Mouse (Mus musculus) kidney, adult 11 months (tissue): Measurements from ENCODE around the gene Myef2.
A peak's percentile ranks its signal among the peaks of the same experiment; 100 is the strongest.
"Not testable (repeated sequence)": the region's sequence is repeated elsewhere in the genome, so short reads cannot be mapped to it uniquely, and the experiment has no call there.

Experiments used
- DNase-seq: peaks from one replicate; pipeline ENCODE4 v3.0.0; 2022

Myef2 gene

DNA sequence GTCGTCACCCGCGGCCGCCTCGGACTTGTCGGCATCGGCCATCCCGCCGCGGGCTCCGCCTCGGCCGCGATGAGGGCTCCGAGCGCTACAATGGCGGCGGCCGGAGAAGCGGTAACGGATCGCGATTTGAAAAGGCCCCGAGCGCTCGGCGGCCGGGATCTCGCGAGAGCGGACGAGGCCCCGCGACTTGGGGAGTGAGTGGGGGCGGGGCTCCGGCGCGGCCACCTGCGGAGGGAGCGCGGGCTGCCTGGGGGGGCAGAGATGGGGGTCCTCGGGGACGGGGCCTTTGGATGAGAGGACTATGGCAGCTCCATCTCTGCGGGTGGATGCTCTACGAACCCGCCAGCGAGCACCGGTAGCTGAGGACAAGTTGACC, at the start of gene Myef2:
TSS of gene Myef2 (minus strand) at position 185 of the 376 bp plus-strand sequence.
- peak; percentile 41 for DNase-seq

DNA sequence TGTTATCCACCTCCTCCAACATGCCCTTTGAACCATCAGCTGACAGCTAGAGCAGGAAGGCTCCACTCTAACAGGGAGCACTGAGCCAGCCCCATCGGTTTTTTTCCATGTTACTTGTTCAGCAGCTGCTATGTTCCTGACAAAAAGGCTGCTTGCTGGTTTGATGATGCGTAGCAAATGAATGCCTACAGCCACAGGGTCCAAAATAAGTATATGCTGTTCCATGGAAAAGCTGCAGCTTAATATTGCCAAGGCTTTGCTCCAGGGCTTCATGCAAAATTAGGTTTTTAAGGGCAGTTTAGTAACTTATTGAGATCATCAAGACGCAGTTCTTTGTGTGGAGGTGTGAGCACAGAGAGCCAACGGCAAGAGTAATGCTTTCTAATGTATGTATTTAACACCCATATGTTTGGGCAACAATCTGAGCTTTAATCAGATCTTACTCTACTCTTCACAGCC, 38.6 kb upstream of the Myef2 start:
- DNase-seq: peak; percentile 61

DNA sequence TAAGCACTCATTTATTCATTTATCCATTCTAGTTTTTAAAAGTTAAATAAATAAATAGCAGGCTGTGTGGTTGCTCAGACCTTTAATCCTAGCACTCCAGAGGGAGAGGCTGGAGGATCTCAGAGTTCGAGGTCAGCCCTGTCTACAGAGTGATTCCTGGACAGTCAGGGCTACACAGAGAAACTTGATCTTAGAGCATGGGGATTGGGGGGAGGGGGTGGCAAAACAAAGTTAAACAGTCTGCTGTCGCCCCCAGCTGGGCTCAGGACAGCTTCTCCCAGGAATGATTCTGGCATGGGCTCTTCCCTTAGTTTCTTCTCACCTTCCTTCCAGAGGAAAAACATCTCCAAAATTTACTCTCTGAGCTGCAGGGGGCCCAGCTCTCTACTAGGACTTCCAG, 32.0 kb upstream of the Myef2 start:
- DNase-seq: no peak

DNA sequence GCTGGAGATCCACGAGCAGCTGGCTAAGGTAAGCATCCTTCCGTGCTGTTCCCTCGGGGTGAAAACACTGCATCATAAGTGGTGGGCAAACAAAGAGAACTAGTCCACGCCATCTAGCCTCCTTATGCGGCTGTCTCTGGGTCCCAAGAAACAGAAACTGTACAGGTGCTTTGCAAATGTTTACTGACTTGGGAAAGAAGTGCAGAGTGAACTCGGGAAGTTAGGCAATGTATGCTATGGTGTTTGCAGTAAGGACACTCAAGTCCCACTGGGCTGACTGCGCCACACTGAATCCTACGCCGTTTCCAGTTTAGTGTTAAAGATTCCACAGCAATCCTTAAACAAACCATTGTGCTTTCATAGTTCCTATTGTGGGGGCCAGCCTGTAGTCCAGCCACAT, 30.8 kb upstream of the Myef2 start:
- DNase-seq: no peak

DNA sequence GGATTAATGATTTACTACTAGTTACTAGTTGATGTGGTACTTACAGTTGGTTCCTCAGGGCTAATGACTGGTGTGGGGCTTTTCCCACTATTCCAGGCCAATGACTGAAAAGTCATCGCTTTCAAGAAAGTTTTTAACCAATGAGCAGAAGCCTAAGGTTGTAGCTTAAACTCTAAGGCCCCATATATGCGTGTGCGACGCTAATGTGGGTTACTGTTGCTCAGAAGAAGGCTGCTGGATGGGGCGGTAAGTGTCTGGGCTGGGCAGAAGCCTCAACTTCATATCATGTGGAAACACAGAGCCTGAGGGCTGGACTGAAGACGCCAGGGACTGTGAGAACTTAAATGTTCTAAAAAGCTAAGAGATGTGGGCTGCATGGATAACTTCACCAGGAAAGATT, 28.9 kb upstream of the Myef2 start, which contains the start of gene Slc12a1:
TSS of gene Slc12a1 (plus strand) at position 118 of the 400 bp plus-strand sequence.
- DNase-seq: peak; percentile 59

DNA sequence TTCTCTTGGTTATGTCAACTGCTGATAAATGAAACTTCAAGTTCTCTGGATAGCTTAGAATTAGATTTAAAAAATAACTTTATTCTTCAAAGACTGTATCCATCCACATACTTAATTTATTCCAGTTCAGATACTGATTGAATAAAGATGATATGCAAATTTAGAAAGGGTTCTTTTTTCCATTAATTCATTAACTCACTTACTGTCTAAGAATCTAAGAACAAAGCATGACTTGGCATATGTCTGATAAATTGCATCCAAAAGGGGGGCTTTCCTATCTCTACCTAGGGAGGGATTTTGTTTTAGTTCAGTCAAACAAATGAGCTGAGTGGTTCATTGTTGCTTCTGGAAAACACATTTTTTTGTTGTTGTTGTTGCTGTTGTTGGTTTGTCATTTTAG, 18.9 kb upstream of the Myef2 start:
- no peak for DNase-seq

DNA sequence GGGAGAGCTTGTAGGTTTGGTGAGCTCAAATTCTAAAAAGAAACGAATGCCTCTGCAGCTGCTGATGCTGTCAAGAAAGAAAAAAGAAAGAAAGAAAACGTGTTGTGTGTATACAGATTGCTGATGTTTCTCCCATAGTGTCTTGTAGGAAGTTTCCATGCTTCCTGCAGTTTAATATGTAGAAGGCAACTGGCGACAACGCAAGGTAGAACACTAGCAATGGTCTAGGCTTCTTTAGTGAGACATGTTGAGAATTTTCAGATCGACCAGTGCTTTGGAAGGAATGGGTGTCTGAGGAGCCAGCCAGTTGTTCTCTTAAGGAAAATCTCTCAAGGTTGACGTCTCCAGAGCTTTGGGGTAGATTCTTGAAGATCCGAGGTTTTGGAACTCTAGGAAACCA, 13.4 kb upstream of the Myef2 start:
- no peak for DNase-seq

DNA sequence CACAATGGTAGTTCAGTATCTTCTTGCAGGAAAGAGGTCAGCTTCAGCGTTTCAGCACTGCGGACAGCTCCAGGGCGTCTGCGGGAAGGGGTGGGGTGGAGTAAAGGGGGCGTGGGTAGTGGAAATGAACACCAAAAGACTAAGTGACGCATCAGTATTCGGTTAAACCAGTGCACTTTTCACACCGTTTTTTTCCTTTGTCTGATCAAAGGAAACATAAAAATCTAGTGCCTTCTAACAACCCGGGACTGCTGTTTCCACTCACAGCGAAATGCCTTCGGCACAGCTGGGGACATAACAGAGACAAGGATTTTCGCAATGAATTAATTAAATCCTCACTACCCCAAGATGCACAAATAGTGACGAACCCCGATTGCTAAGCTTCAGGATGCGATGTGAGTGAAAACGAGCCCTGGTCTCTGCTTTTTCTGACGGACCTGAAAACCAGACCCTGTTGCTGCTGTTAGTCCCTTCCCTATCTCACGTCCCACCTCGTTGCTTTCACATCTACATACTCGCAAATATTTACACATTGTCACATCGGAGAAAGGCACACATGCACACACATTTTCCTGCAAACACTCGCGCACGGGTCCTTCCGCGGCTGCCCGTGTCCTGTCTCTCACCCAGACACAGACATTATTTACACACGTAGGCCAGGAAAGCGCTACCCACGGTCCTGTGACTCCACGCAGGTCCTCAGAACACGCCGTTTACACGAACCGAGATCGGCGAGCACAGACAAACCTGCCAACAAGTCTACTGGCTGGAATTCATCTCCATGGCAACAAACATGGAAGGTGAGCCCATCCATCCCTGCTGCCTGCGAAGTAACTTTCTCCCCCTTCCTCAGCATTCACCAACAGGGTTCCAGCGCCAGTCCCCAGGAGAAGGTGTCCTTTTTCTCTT, 12.7 kb upstream of the Myef2 start, which contains the start of gene Ctxn2:
TSS of gene Ctxn2 (plus strand) at position 790 of the 909 bp plus-strand sequence.
- DNase-seq: peak; percentile 31

DNA sequence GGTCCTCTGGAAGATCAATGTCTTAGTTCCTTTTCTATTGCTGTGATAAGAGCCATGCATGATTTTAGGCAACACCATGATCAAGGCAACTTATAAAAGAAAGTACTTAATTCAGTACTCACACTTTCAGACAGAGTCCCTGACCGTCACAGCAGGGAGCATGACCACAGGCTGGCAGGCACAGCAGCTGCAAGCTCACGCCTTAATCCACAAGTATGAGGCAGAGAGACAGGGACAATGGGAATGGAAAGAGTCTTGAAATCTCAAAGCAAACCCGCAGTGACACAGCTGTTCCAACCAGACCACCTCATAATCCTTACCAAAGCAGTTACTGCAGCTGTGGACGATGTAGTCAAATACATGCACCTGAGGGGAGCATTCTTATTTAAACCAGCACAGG, 10.7 kb upstream of the Myef2 start:
- DNase-seq: no peak

DNA sequence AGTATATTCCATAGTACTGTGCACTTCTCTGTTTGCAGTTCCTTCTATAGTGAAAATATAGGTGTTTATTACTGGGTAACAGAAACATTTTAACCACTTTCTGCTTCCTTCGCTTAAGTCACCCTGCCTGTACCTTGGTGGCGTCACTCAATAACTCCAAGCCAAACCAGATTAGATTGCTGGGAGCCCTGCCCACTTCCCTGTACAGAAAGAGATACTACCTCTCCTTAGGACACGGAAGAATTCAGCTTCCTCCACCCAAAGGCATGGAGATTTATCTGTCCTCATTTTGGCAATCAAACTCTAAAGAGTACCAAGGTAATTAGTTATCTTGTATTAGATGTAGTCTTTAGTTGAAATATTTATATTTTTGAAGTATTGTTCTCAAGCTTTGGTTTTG, 3.3 kb upstream of the Myef2 start:
- DNase-seq: no peak

DNA sequence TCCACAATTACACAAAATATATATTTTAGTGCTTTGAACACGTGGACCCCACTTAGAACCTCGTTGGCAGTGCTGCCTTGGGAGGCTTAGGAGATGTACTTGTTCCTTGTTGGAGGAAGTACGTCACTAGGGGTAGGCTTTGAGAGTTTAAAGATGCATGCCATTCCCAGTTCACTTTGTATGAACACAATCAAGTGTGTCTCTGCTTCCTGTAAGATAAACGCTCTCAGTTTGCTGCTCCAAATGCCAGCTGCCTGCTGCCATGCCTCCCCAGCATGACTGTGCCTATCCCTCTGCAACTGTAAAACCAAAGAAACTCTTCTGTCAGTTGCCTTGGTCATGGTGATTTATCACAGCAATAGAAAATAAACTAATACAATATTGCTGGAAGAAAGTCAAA, 2.4 kb upstream of the Myef2 start:
- DNase-seq: no peak

DNA sequence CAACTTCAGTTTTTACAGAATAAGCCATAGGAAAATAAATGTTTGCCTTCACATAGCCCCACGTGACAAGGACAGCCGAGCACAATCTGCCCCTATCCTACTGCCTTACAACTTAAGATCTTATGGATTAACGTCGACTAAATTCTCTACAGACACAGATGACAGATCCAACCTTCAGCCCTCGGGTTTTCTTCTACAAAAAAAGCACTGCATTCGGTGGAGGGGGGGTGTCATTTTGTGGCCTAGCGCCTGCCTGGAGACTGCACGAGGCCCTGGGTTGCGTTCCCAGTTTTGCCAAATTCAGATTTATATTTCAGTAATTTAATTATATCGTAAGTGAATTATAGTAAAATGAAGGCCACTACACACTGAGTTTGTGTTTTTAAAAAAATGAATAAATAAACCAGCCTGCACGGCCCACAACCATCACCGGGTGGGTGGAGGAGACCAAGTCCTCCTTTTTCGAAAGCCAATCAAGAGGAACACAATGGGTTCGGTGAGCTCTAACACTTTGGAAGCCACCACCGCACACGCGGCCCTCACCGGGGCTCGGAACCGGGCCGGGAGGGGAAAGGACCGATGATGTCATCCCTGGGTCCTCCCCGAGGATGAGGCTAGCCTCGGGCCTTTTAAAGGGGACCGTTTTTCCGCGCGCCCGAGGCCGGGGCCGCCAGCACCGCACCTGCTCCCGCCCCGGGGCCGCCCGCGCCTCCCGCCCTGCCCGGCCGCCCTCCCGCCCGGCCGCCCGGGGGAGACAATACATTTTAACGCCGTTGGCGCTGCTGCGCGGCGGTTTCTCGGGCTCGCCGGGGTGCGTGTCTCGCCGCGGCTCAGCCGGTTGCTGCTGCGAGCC, 611 bp downstream of the Myef2 start:
- peak; percentile 29 for DNase-seq

DNA sequence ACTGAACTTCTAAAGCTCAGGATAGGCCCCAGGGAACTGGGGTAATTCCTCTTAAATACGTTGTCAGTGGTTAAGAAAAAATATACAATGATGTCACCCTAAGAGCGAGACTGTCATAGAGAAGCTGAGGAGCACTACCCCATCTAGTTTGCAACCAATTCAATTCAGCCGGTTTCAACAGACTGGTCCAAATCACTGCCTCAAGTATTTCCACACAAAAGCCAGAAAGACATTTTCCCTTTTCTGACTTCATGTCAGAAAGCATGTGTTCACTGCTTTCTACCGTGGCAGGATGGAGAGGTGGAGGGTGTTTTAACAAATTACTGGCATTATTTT, 1.2 kb downstream of the Myef2 start:
- no peak for DNase-seq

DNA sequence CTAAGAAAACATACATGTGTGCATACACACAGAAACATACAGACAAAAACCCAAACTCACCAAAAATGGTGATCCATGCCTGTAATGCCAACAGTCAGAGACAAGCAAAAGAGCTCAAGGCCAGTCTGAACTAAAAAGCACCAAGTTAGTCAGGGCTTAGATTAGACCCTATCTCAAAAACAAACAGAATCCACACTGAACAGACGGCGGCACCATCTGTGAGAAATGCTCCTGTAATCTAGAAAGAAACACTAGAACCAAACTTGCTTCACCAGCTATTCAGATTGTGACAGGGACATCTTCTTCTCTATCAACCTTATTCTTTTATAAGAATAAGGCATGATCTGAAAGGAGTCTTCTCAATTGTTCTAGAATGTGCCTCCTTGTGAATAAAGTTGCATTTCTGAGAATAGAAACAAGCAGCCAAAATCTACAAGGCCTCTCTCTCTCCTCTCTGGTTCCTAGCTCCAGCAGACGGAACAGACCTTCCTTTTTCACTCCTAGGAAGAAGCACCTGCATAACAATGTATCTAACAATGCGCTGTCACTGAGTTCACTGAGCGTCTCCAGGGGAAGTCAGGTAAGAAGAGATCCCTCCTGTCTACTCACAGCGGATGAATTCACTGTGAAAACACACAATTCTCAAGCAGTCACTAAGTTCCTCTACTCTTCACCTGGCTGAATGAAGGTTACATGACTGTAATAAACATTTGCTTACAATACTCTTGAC, 3.9 kb downstream of the Myef2 start:
- DNase-seq: no peak

DNA sequence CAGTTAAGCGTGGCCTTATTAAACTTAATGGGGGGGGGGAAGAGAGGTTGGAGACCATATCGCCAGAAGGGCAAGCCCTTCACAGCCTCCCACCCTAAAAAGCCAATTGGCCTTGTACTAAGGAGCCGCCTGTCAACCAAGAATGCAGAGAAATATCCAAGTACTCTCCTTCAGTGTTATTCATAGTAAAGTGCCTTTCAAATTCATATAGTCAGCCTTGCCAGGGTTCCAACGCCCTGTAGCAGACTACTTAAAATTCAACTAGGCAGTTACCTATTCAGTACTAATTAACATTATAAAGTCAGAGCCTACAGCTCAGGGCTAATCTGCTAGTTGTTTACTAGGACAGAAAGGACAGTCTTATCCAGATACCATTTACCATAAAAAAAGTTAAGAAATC, 16.9 kb downstream of the Myef2 start:
- peak; percentile 23 for DNase-seq

DNA sequence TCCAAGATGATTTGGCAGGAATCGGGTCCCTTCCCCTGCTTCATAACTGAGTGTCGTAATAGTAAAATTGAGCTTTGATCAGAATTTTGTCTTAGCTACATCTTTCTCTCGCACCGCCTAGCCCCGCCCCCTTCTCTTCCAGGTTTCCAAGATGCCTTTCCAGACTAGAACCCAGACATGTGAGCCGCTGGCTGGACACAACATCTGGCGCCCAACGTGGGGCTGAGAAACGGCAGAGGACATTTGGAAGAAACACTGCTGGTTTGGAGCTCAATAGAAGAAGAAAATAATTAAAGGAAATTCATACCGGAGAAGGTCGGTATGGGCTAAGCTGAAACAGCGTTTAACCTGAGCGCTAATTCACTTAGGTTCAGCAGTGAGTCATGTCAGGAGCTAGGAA, 19.0 kb downstream of the Myef2 start:
- not testable (repeated sequence) for DNase-seq

DNA sequence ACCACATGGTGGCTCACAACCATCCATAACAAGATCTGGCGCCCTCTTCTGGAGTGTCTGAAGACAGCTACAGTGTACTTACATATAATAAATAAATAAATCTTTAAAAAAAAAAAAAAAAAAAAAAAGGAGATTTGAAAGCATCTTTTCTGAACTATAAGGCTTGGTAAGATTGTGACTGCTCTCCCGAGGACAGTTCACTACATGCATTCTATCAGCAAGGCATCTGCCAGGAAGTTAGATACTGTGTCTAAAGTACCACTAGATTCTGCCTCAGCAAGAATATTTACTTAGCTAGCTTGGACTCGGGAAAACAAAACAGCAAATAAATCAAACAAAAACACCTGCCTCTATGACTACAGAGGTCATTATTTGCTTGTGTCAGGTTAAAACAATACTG, 31.3 kb downstream of the Myef2 start:
- not testable (repeated sequence) for DNase-seq

DNA sequence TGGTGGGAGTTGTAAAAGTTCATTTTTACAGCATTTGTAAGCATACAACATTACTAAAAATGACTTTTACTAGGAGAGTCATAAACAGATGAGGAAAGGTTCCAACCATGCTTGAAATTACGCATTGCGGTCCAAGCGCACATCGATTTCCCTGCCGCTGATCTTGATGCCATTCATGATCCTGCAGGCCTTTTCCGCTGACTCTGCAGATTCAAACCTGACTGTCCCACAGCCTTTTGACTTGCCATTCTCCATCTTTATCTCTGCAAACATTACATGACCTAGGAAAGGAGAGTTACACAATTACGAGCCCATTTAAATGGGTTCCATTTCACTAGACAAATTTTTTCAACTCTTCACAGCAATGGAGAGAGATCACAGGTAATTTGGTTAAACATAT, 34.7 kb downstream of the Myef2 start:
- no peak for DNase-seq

DNA sequence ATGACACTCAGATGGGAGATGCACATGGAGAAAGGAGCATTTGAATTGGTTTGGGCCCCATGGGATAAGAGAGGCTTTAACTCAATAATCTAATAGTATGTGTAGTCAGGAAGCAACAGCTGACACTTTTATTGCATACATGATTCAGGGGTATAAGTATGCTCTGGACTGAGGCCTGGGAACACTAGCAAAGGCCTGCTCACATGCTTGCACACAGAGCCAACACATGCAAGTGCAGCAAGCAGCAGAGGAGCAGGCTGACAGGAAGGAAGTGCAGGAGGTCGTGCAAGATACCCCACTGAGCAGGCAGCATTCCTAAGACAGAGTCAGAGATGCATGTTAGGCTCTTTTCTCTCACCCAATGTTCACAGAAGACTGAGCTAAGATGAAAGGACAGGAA, 39.6 kb downstream of the Myef2 start:
- DNase-seq: no peak

DNA sequence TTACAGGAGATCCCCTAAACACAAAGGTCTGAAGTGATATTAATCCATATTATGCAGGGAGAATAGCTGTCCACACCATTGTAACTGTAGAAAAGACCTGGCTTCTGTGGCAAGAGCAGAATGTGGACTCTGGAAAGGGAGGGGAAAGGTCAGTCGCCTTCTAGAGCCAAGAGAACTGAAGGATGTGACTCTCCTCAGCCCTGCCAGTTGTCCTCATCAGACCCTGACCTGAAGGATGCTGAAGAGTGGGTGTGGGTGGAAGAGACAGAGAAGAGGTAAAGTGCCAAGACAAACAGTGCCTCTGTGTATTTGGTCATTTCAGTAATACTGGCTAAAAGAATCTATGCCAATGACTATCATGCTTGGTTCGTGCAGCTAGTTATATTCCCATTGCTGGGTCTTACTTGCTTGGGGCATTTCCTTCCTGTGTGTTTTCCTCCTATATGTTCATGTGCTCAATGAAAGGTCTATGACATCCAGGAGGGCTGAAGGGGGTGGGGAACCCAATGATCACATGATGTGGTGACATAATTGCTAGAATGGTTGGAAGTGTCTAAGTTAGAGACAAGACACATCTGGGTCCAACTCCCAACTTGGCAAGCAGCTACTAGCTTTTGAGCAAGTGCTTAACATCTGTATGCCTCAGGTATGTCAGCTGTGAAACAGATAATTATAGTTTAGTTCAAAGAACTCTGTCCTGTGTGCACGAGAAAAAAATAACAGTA, 50.2 kb downstream of the Myef2 start:
- DNase-seq: peak; percentile 31

DNA sequence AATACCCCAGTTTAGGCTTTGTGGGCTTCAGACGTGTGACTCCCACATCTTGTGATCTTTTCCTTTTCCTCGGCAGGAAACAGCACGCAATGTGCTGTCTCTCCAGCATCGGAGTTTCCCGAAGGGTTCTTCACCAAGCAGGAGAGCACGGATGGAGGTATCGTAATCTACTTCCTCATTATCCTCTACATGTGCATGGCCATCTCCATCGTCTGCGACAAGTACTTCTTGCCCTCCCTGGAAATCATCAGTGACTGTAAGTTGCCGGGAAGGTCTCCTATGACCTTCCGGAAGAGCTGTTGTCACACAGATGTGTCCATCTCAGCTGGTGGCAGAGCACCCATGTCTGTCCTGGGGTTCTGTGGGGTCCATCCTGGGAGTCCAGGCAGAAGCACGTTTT, 54.8 kb downstream of the Myef2 start:
- DNase-seq: no peak

DNA sequence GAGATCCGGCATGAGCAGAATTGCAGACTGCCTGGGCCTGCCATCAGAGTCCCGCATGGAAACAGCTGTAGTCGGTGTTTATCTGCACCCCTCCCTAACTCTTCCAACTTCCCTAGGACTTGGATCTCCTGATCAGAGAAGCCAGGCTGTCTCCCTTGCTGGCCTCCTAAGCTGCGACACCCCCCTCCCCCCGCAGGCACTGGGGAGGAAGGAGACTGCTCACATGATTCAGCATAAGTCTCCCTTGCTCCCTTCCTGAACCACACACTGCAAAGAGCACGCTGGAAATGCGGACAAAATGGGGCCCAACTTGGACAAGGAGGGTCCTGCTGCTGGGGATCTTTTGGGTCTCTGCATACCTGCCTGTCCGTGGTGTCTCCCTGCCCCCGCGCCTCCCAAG, 55.6 kb downstream of the Myef2 start, which contains the start of gene Slc24a5:
TSS of gene Slc24a5 (plus strand) at position 231 of the 400 bp plus-strand sequence.
- no peak for DNase-seq
